ENCODE assay signal across 8 mouse cellular contexts in the genomic region with DNA sequence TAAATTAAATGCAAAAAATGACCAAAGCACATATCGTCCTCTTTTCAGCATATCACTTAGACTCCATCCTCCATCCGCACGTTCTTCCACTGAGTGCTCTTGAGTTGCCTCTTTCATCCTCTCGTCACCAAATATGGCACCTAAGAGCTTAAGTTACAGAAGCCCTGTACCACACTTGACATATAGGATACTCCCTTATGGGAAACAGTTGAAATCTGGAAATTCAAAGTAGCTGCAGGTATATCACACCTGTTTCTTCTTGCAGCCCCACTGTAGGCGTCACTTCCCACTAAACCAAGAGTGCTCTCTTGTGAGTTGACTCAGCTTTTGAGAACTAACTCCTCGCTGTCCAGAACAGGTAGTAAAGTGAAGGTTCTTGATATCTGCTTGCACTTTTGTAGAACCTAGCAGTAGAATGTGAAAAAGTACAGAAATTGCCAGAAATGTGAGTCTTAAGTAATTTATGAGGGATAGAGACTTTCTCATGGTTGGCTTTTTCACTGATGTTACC. TPM values are rescaled to one million over a fixed set of nuclear protein-coding genes. Genes with fewer than 3 reads are reported as not detected.
DNase-seq lines count a peak whose midpoint lies in the region; ATAC-seq lines count a peak whose summit lies in the region.

No protein-coding gene starts in this region.

- peak; percentile 27 for DNase-seq in lung, postnatal 36 days
- no peak for DNase-seq in lung, postnatal 25 days (ENCODE audit: low spot score)
- DNase-seq in retina, postnatal 1 day = no peak
- no peak for DNase-seq in frontal cortex, postnatal 25 days (ENCODE audit: low spot score in 2 of 2)
- no peak for DNase-seq in yolk sac, embryonic 10.5 days (ENCODE audit: low spot score)

- H3K9ac ChIP-seq in forebrain, embryonic 15.5 days (replicated peaks) = no peak overlapping the region
- H3K9ac ChIP-seq in limb, embryonic 15.5 days = no peak overlapping the region
- no peak overlapping the region for H3K9ac ChIP-seq in stomach, embryonic 14.5 days (replicated peaks; ENCODE audit: low read depth, low read length)

- H3K27ac ChIP-seq in forebrain, embryonic 15.5 days (replicated peaks) = no peak overlapping the region
- H3K27ac ChIP-seq in limb, embryonic 15.5 days = no peak overlapping the region
- no peak overlapping the region for H3K27ac ChIP-seq in stomach, embryonic 14.5 days (ENCODE audit: low read length)

- 87% methylated on average over 6 of the region's 6 CpGs for WGBS in forebrain, embryonic 15.5 days
- WGBS in limb, embryonic 15.5 days = 81% methylated on average over 6 of the region's 6 CpGs
- WGBS in stomach, embryonic 14.5 days = 79% methylated on average over 6 of the region's 6 CpGs

- ATAC-seq in forebrain, embryonic 15.5 days (replicated peaks) = no peak
- no peak for ATAC-seq in limb, embryonic 15.5 days (ENCODE audit: insufficient number of reproducible peaks, low FRiP score, low TSS enrichment, low read depth)
- ATAC-seq in stomach, embryonic 14.5 days (ENCODE audit: insufficient number of reproducible peaks, insufficient read depth, low FRiP score, low read depth) = no peak

- peak overlapping the region; percentile 71 for H3K4me2 ChIP-seq in forebrain, embryonic 15.5 days (replicated peaks)
- peak overlapping the region; percentile 69; the same call in 1 of the 2 replicates for H3K4me2 ChIP-seq in limb, embryonic 15.5 days
- peak overlapping the region; percentile 86 for H3K4me2 ChIP-seq in stomach, embryonic 14.5 days (replicated peaks; ENCODE audit: low read depth, low read length)

- H3K4me3 ChIP-seq in forebrain, embryonic 15.5 days = peak overlapping the region; percentile 82; the same call in 1 of the 2 replicates
- H3K4me3 ChIP-seq in limb, embryonic 15.5 days = no peak overlapping the region
- H3K4me3 ChIP-seq in stomach, embryonic 14.5 days (ENCODE audit: low read depth, low read length) = peak overlapping the region; percentile 89

- no peaks in the 10 kb centered on the region for H3K9me3 ChIP-seq in forebrain, embryonic 15.5 days
- H3K9me3 ChIP-seq in limb, embryonic 15.5 days = no peaks in the 10 kb centered on the region
- no peaks in the 10 kb centered on the region for H3K9me3 ChIP-seq in stomach, embryonic 14.5 days (ENCODE audit: control insufficient read depth, low read depth, low read length)

- H3K36me3 ChIP-seq in forebrain, embryonic 15.5 days = no peaks in the 10 kb centered on the region
- peaks cover 9% of the 10 kb centered on the region for H3K36me3 ChIP-seq in limb, embryonic 15.5 days
- peaks cover 9% of the 10 kb centered on the region; the same call in 1 of the 2 replicates for H3K36me3 ChIP-seq in stomach, embryonic 14.5 days (ENCODE audit: control insufficient read depth, insufficient read depth, low read length)

- no peaks in the 10 kb centered on the region for H3K27me3 ChIP-seq in forebrain, embryonic 15.5 days
- H3K27me3 ChIP-seq in limb, embryonic 15.5 days = no peaks in the 10 kb centered on the region
- no peaks in the 10 kb centered on the region for H3K27me3 ChIP-seq in stomach, embryonic 14.5 days (ENCODE audit: control insufficient read depth, insufficient read depth, low read length)

- H3K4me1 ChIP-seq in forebrain, embryonic 15.5 days = peaks cover 39% of the 10 kb centered on the region
- H3K4me1 ChIP-seq in limb, embryonic 15.5 days = peaks cover 11% of the 10 kb centered on the region
- peaks cover 6% of the 10 kb centered on the region; the same call in 1 of the 2 replicates for H3K4me1 ChIP-seq in stomach, embryonic 14.5 days (ENCODE audit: control insufficient read depth, insufficient read depth, low read length)

RNA-seq across cellular contexts. Expression of a gene that starts 2.0 kb away (rescaled TPM):
- 54.7 and 55.1 TPM in 2 replicates for polyA plus RNA-seq in forebrain, embryonic 15.5 days (2015; fragmentation: Nextera tagmentation; extraction: Ambion mirVana)
- polyA plus RNA-seq in limb, embryonic 15.5 days (2015; fragmentation: Nextera tagmentation; extraction: Ambion mirVana) = 33.8 and 36.9 TPM in 2 replicates
- polyA plus RNA-seq in stomach, embryonic 14.5 days (2014; fragmentation: Nextera tagmentation; extraction: Ambion mirVana) = 42.1 and 47.6 TPM in 2 replicates

RNA-seq across cellular contexts. Expression of a gene that starts 18.2 kb away (rescaled TPM):
- 0.09 TPM in 1 of 2 replicates, not detected in the other for polyA plus RNA-seq in forebrain, embryonic 15.5 days (2015; fragmentation: Nextera tagmentation; extraction: Ambion mirVana)
- 1.8 and 2.0 TPM in 2 replicates for polyA plus RNA-seq in limb, embryonic 15.5 days (2015; fragmentation: Nextera tagmentation; extraction: Ambion mirVana)
- polyA plus RNA-seq in stomach, embryonic 14.5 days (2014; fragmentation: Nextera tagmentation; extraction: Ambion mirVana) = 2.4 TPM in 2 replicates

RNA-seq across cellular contexts. Expression of a gene that starts 38.9 kb away (rescaled TPM):
- polyA plus RNA-seq in forebrain, embryonic 15.5 days (2015; fragmentation: Nextera tagmentation; extraction: Ambion mirVana) = 30.2 and 30.3 TPM in 2 replicates
- polyA plus RNA-seq in limb, embryonic 15.5 days (2015; fragmentation: Nextera tagmentation; extraction: Ambion mirVana) = 74.6 and 81.3 TPM in 2 replicates
- 55.0 and 62.5 TPM in 2 replicates for polyA plus RNA-seq in stomach, embryonic 14.5 days (2014; fragmentation: Nextera tagmentation; extraction: Ambion mirVana)

RNA-seq across cellular contexts. Expression of a gene that starts 51.0 kb away (rescaled TPM):
- polyA plus RNA-seq in forebrain, embryonic 15.5 days (2015; fragmentation: Nextera tagmentation; extraction: Ambion mirVana) = not detected in 2 replicates
- not detected in 2 replicates for polyA plus RNA-seq in limb, embryonic 15.5 days (2015; fragmentation: Nextera tagmentation; extraction: Ambion mirVana)
- polyA plus RNA-seq in stomach, embryonic 14.5 days (2014; fragmentation: Nextera tagmentation; extraction: Ambion mirVana) = not detected in 2 replicates
